Mouse (Mus musculus): ENCODE measurements around the gene Fggy. TPM values are rescaled to one million over a fixed set of nuclear protein-coding genes. Genes with fewer than 3 reads are reported as not detected.

The Fggy gene
- total and polyA plus RNA-seq, 3 experiments = not detected

DNA sequence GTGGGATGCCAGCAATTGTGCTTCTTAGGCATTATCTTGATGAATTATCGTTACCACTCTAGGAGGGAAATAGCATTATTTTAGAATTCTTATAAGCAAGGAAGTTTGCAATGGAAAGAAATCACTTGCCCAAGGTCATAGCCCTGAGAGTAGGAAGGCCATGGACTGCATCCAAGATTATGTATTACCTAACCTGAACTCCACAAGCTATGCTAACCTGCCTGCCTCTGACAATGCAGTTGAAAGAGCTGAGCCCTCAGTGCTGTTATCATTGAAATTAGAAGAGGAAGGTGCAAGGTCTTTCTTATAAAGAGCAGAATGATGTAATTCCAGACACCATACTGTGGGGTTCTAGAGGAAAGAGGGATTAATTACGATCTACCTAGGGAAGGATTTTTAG is 173.8 kb downstream of the Fggy start:
- Histone ChIP-seq H3K4me1 (ENCODE audit: control insufficient read depth in 1 of 2, insufficient read depth in 2 of 2, low read length in 2 of 2) (no peaks in the 10 kb centered on the region), H3K36me3 (ENCODE audit: control insufficient read depth in 1 of 2, insufficient read depth in 2 of 2, low read length in 2 of 2) (no peaks in the 10 kb centered on the region), H3K9ac (ENCODE audit: control insufficient read depth, low read depth, low read length, poor library complexity, severe bottlenecking) (no peak overlapping the region), H3K4me3 (ENCODE audit: control insufficient read depth in 1 of 2, insufficient read depth in 1 of 2, low read depth in 2 of 2, low read length in 2 of 2) (no peak overlapping the region), H3K27me3 (ENCODE audit: control insufficient read depth in 1 of 2, insufficient read depth in 2 of 2, low read length in 2 of 2) (no peaks in the 10 kb centered on the region), H3K27ac (ENCODE audit: control insufficient read depth, low read depth, low read length) (no peak overlapping the region), H3K9me3 (replicated peaks; ENCODE audit: insufficient read depth, low read length) (no peaks in the 10 kb centered on the region), H3K79me2 (ENCODE audit: control insufficient read depth, insufficient read depth, low read length, poor library complexity) (no peaks in the 10 kb centered on the region)
- TF ChIP-seq CHD1 (IDR thresholded peaks at IDR 0.05; ENCODE audit: low read depth, low read length) (no peak), SIN3A (IDR thresholded peaks at IDR 0.05; ENCODE audit: low read length) (no peak), MEF2A (IDR thresholded peaks at IDR 0.05; ENCODE audit: extremely low read depth, insufficient replicate concordance, low read depth, low read length, poor library complexity, severe bottlenecking) (no peak), CTCF (IDR thresholded peaks at IDR 0.05 in 2 of 3, conservative IDR thresholded peaks at IDR 0.05 in 1 of 3; ENCODE audit: control insufficient read depth in 1 of 3, insufficient read depth in 1 of 3, low read depth in 2 of 3, low read length in 3 of 3, poor library complexity in 1 of 3, severe bottlenecking in 1 of 3) (no peak), ZC3H11A (IDR thresholded peaks at IDR 0.05; ENCODE audit: low read depth, low read length) (no peak), USF2 (IDR thresholded peaks at IDR 0.05; ENCODE audit: borderline replicate concordance in 1 of 2, insufficient read depth in 1 of 2, low read depth in 1 of 2, low read length in 2 of 2) (no peak)
- no peak for DNase-seq (ENCODE audit: low read depth, low spot score)

DNA sequence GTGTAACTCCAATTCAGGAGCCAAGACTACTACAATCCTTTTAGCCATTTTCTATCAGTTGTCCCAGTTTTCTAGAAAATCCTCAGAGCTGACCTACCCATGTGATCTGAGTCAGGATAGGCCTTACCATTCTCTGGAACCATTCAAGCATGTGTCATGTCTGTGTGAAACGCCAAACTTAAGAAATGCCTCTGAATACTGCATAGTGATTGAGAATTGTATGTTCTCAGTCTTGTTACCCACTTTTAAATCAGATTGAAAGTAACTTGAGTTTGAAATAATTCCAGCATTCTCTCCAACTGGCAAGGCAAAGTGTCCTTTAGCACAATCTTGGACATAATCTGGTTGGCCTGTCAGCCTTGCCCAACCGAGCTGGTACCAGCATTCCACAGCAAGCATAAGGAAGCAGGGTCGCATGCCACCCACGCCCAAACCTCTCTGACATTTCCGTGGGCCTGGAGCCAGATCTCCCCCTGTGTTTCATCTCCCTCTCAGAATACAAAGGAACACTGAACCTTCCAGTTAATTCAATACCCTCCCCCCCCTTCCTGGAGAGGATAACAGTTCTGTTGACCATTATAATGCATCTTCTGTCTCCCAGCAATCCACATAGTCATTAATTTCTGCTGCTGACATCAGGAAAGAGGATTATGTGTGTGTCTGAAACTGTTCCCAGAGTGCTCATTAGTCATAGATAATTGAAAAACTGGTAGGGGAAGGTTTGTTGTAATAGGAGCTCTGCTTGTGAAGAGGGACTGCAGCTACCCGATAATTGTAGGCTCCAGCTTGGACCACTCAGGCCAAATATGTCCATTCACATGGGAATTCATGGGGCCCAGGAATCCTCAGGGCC is 176.3 kb downstream of the Fggy start:
- H3K27ac ChIP-seq (ENCODE audit: control insufficient read depth, low read depth, low read length) = no peak overlapping the region
- no peaks in the 10 kb centered on the region for H3K36me3 ChIP-seq (ENCODE audit: control insufficient read depth in 1 of 2, insufficient read depth in 2 of 2, low read length in 2 of 2)
- H3K79me2 ChIP-seq (ENCODE audit: control insufficient read depth, insufficient read depth, low read length, poor library complexity) = no peaks in the 10 kb centered on the region
- no peaks in the 10 kb centered on the region for H3K4me1 ChIP-seq (ENCODE audit: control insufficient read depth in 1 of 2, insufficient read depth in 2 of 2, low read length in 2 of 2)
- H3K27me3 ChIP-seq (ENCODE audit: control insufficient read depth in 1 of 2, insufficient read depth in 2 of 2, low read length in 2 of 2) = no peaks in the 10 kb centered on the region
- no peak for DNase-seq (ENCODE audit: low read depth, low spot score)
- no peaks in the 10 kb centered on the region for H3K9me3 ChIP-seq (replicated peaks; ENCODE audit: insufficient read depth, low read length)
- no peak overlapping the region for H3K9ac ChIP-seq (ENCODE audit: control insufficient read depth, low read depth, low read length, poor library complexity, severe bottlenecking)
- TF ChIP-seq MXI1 (IDR thresholded peaks at IDR 0.05; ENCODE audit: low read depth, low read length) (no peak), POLR2A (IDR thresholded peaks at IDR 0.05; ENCODE audit: control insufficient read depth in 1 of 2, insufficient read depth in 1 of 2, low read depth in 1 of 2, low read length in 2 of 2, poor library complexity in 1 of 2) (no peak), ELF1 (IDR thresholded peaks at IDR 0.05; ENCODE audit: low read depth, low read length) (no peak), MYB (IDR thresholded peaks at IDR 0.05; ENCODE audit: low read depth, low read length) (no peak), NRF1 (IDR thresholded peaks at IDR 0.05; ENCODE audit: insufficient read depth, low read depth, low read length, poor library complexity, severe bottlenecking) (no peak), CHD2 (IDR thresholded peaks at IDR 0.05; ENCODE audit: low read length) (no peak), USF1 (IDR thresholded peaks at IDR 0.05; ENCODE audit: low read depth, low read length) (no peak), BHLHE40 (IDR thresholded peaks at IDR 0.05; ENCODE audit: borderline replicate concordance, low read depth, low read length) (no peak), ZC3H11A (IDR thresholded peaks at IDR 0.05; ENCODE audit: low read depth, low read length) (no peak), MAFK (IDR thresholded peaks at IDR 0.05; ENCODE audit: borderline replicate concordance, low read depth, low read length) (no peak), SMC3 (IDR thresholded peaks at IDR 0.05; ENCODE audit: low read depth, low read length) (no peak), ZKSCAN1 (IDR thresholded peaks at IDR 0.05; ENCODE audit: low read depth, low read length) (no peak), JUND (IDR thresholded peaks at IDR 0.05; ENCODE audit: low read depth, low read length) (no peak)
- no peak overlapping the region for H3K4me3 ChIP-seq (ENCODE audit: control insufficient read depth in 1 of 2, insufficient read depth in 1 of 2, low read depth in 2 of 2, low read length in 2 of 2)
